Mouse (Mus musculus) forebrain, postnatal 0 days (tissue): ENCODE measurements around the gene Pcnx. TPM values are rescaled to one million over a fixed set of nuclear protein-coding genes. Genes with fewer than 3 reads are reported as not detected.

ENCODE experiments used
- ATAC-seq: fragments of 200-750 bp; cut with Nextera tagmentation; 2 replicates; pipeline ENCODE4 v1.8.0; 2017; ENCODE audit warnings: mild to moderate bottlenecking, moderate library complexity
- DNase-seq: peaks from one replicate; pipeline ENCODE4 v3.0.0-alpha.2; 2015
- H3K27ac ChIP-seq: fragments of 300-500 bp; sonication (generic); 2 replicates; pipeline ENCODE4 v1.5.1; 2014; ENCODE audit warnings: low read depth, mild to moderate bottlenecking, antibody characterized with exemption, low read length, moderate library complexity, mixed read lengths
- H3K27me3 ChIP-seq: fragments of 300-500 bp; sonication (generic); 2 replicates; pipeline ENCODE4 v1.6.1; 2014; ENCODE audit warnings: mild to moderate bottlenecking, low read length, mixed read lengths; ENCODE audit not compliant: insufficient read depth
- H3K36me3 ChIP-seq: fragments of 300-500 bp; sonication (generic); 2 replicates; pipeline ENCODE4 v1.6.1; 2014; ENCODE audit warnings: mild to moderate bottlenecking, moderate library complexity; ENCODE audit not compliant: insufficient read depth
- H3K4me1 ChIP-seq: fragments of 300-500 bp; sonication (generic); 2 replicates; pipeline ENCODE4 v1.6.1; 2014; ENCODE audit warnings: antibody characterized with exemption; ENCODE audit not compliant: insufficient read depth
- H3K4me2 ChIP-seq: fragments of 300-500 bp; sonication (generic); 2 replicates; pipeline ENCODE4 v1.6.1; 2014; ENCODE audit warnings: low read depth, mild to moderate bottlenecking, moderate library complexity
- H3K4me3 ChIP-seq: fragments of 300-500 bp; sonication (generic); 2 replicates; pipeline ENCODE4 v1.5.1; 2014; ENCODE audit warnings: low read depth, low read length, mixed read lengths
- H3K9ac ChIP-seq: fragments of 300-500 bp; sonication (generic); 2 replicates; pipeline ENCODE4 v1.6.1; 2014; ENCODE audit warnings: mild to moderate bottlenecking
- H3K9me3 ChIP-seq: fragments of 300-500 bp; sonication (generic); 2 replicates; pipeline ENCODE4 v1.6.1; 2016; ENCODE audit warnings: low read length
- CTCF ChIP-seq: sonication (generic); IDR thresholded peaks from 2 replicates; pipeline ENCODE4 v1.5.1; 2016; ENCODE audit warnings: antibody characterized with exemption, control low read depth, low read depth
- WGBS: fragments of 180-500 bp; shearing (Covaris S2); extraction: QIAGEN DNeasy Blood & Tissue Kit; methylation state at CpG from one replicate; pipeline ENCODE4 v1.1.7; 2014; 5-methylcytosine and 5-hydroxymethylcytosine counted together
- polyA plus RNA-seq: library from polyadenylated mRNA; unstranded; fragments of >200 nt; fragmentation: Nextera tagmentation; extraction: Ambion mirVana; gene quantifications from 2 replicates; pipeline ENCODE4 v1.2.1, GENCODE M21; 2015
- total RNA-seq: library from RNA; depleted of rRNA; stranded (reverse); fragments of >200 nt; gene quantifications from 2 replicates; pipeline ENCODE4 v1.2.3, GENCODE M21; 2014; rRNA removed

The Pcnx gene
- total RNA-seq: 30.9 and 37.6 TPM in 2 replicates
- polyA plus RNA-seq: 6.1 and 6.3 TPM in 2 replicates

GRCm38 (mm10) chr12:81859351-81860307, at the start of gene Pcnx:
Gene Pcnx, plus strand, starts transcription at chr12:81860023.
- peaks cover 23% of the 10 kb centered on the region for H3K4me1 ChIP-seq
- H3K9me3 ChIP-seq: no peaks in the 10 kb centered on the region
- peak; percentile 69 for TF ChIP-seq CTCF
- H3K4me2 ChIP-seq: peak within 1 kb of the TSS; percentile 73
- peak within 1 kb of the TSS; percentile 92 for H3K9ac ChIP-seq
- DNase-seq (peak; percentile 92), ATAC-seq (peak; percentile 87)
- H3K4me3 ChIP-seq: peak within 1 kb of the TSS; percentile 91
- peak within 1 kb of the TSS; percentile 95 for H3K27ac ChIP-seq
- 1% methylated on average over 47 of the region's 83 CpGs for WGBS
- H3K27me3 ChIP-seq: no peaks in the 10 kb centered on the region
- no peaks in the 10 kb centered on the region for H3K36me3 ChIP-seq

- H3K36me3 ChIP-seq: no peaks in the 10 kb centered on the region
- H3K4me1 ChIP-seq: peaks cover 14% of the 10 kb centered on the region; the same call in 1 of the 2 replicates
- WGBS: 24% methylated on average over 8 of the region's 8 CpGs
- no peak for DNase-seq
- no peak overlapping the region for H3K9ac ChIP-seq
- ATAC-seq: peak; percentile 45; the same call in 1 of the 2 replicates
- no peak for TF ChIP-seq CTCF
- no peaks in the 10 kb centered on the region for H3K27me3 ChIP-seq
- no peaks in the 10 kb centered on the region for H3K9me3 ChIP-seq
- no peak overlapping the region for H3K4me3 ChIP-seq
- no peak overlapping the region for H3K27ac ChIP-seq
- no peak overlapping the region for H3K4me2 ChIP-seq
Measured at GRCm38 (mm10) chr12:81810417-81810816, 49.4 kb upstream of the Pcnx start.

DNA sequence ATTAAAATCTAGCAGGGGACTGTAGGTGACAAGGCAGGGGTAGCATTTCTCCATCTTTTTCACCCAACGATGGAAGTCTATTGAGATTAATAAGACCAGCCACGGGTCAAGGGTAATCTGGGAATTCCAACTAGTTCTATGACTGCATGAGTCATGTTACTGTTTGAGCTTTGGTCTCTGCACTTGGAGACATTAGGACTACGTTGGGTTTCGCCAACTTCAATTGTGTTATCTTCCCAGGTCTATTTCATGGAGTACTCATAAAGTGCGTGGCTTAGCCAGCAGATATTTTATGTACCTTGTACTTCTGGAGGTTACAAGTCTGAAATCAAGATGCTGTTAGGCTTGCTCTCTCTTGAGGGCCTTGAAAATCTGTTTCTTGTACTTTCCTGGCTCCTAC, 45.1 kb upstream of the Pcnx start:
- H3K4me3 ChIP-seq: no peak overlapping the region
- H3K36me3 ChIP-seq: no peaks in the 10 kb centered on the region
- H3K27ac ChIP-seq: no peak overlapping the region
- 96% methylated on average over 5 of the region's 5 CpGs for WGBS
- no peaks in the 10 kb centered on the region for H3K27me3 ChIP-seq
- H3K9me3 ChIP-seq: no peaks in the 10 kb centered on the region
- H3K9ac ChIP-seq: no peak overlapping the region
- ATAC-seq (no peak), DNase-seq (no peak)
- no peak for TF ChIP-seq CTCF
- H3K4me2 ChIP-seq: no peak overlapping the region
- peaks cover 6% of the 10 kb centered on the region; the same call in 1 of the 2 replicates for H3K4me1 ChIP-seq

- 9% methylated on average over 10 of the region's 10 CpGs for WGBS
- DNase-seq (no peak), ATAC-seq (0 out of 2 replicates have a peak, but pooled peaks have one; percentile 26)
- Histone ChIP-seq H3K27me3 (no peaks in the 10 kb centered on the region), H3K9me3 (no peaks in the 10 kb centered on the region), H3K27ac (0 out of 2 replicates have a peak overlapping the region, but pooled peaks have one; percentile 21), H3K4me3 (no peak overlapping the region), H3K36me3 (no peaks in the 10 kb centered on the region), H3K4me2 (peak overlapping the region; percentile 27), H3K9ac (no peak overlapping the region), H3K4me1 (0 out of 2 replicates have a peak, but pooled peaks cover 5% of the 10 kb centered on the region)
- TF ChIP-seq CTCF: no peak
Measured at GRCm38 (mm10) chr12:81816330-81817125, 43.3 kb upstream of the Pcnx start.

GRCm38 (mm10) chr12:81817126-81817505, 42.7 kb upstream of the Pcnx start:
- H3K36me3 ChIP-seq: no peaks in the 10 kb centered on the region
- H3K4me3 ChIP-seq: no peak overlapping the region
- no peak overlapping the region for H3K9ac ChIP-seq
- no peak for TF ChIP-seq CTCF
- 42% methylated on average over 6 of the region's 6 CpGs for WGBS
- DNase-seq: no peak
- peak; percentile 56 for ATAC-seq
- H3K9me3 ChIP-seq: no peaks in the 10 kb centered on the region
- peak overlapping the region; percentile 27 for H3K4me2 ChIP-seq
- H3K27ac ChIP-seq: 0 out of 2 replicates have a peak overlapping the region, but pooled peaks have one; percentile 21
- 0 out of 2 replicates have a peak, but pooled peaks cover 5% of the 10 kb centered on the region for H3K4me1 ChIP-seq
- H3K27me3 ChIP-seq: no peaks in the 10 kb centered on the region

GRCm38 (mm10) chr12:81820700-81821099, 39.1 kb upstream of the Pcnx start:
- Histone ChIP-seq H3K4me2 (no peak overlapping the region), H3K9me3 (no peaks in the 10 kb centered on the region), H3K36me3 (no peaks in the 10 kb centered on the region), H3K9ac (no peak overlapping the region), H3K4me3 (no peak overlapping the region), H3K27ac (peak overlapping the region; percentile 67), H3K4me1 (0 out of 2 replicates have a peak, but pooled peaks cover 5% of the 10 kb centered on the region), H3K27me3 (no peaks in the 10 kb centered on the region)
- DNase-seq (peak; percentile 87), ATAC-seq (peak; percentile 92)
- no peak for TF ChIP-seq CTCF
- 58% methylated on average over 4 of the region's 4 CpGs for WGBS
